Mouse (Mus musculus) thymus, postnatal 4 days (tissue): Measurements from ENCODE around the gene Dennd4b.
A peak's percentile ranks its signal among the peaks of the same experiment; 100 is the strongest.
"Not testable (repeated sequence)": the region's sequence is repeated elsewhere in the genome, so short reads cannot be mapped to it uniquely, and the experiment has no call there.

ENCODE experiments used
- DNase-seq: peaks from one replicate; pipeline ENCODE4 v3.0.0; 2021

The Dennd4b gene

GRCm38 (mm10) chr3:90280708-90281107 lies 15.7 kb downstream of the Dennd4b start:
- DNase-seq, result no peak

GRCm38 (mm10) chr3:90284150-90284549 lies 19.2 kb downstream of the Dennd4b start:
- DNase-seq, result no peak

- not testable (repeated sequence) for DNase-seq
Observed at GRCm38 (mm10) chr3:90289403-90289802, 24.4 kb downstream of the Dennd4b start.

- DNase-seq, result no peak
Observed at GRCm38 (mm10) chr3:90290602-90291001, 25.6 kb downstream of the Dennd4b start.

GRCm38 (mm10) chr3:90291982-90292344 lies 27.0 kb downstream of the Dennd4b start:
- no peak for DNase-seq

- peak; percentile 94 for DNase-seq
Observed at GRCm38 (mm10) chr3:90292345-90293275, 27.6 kb downstream of the Dennd4b start, which contains the start of gene Gatad2b. Gene Gatad2b (plus strand): TSS chr3:90293178.

GRCm38 (mm10) chr3:90293352-90294063 lies 28.5 kb downstream of the Dennd4b start:
- DNase-seq, result peak; percentile 91

GRCm38 (mm10) chr3:90294064-90294440 lies 29.1 kb downstream of the Dennd4b start:
- DNase-seq, result no peak

- DNase-seq, result no peak
Observed at GRCm38 (mm10) chr3:90294651-90295050, 29.7 kb downstream of the Dennd4b start.

- DNase-seq, result no peak
Observed at GRCm38 (mm10) chr3:90305801-90306200, 40.8 kb downstream of the Dennd4b start.

GRCm38 (mm10) chr3:90309589-90309988 lies 44.6 kb downstream of the Dennd4b start:
- no peak for DNase-seq

- DNase-seq, result peak; percentile 14
Observed at GRCm38 (mm10) chr3:90313367-90313766, 48.4 kb downstream of the Dennd4b start.

- no peak for DNase-seq
Observed at GRCm38 (mm10) chr3:90314241-90314640, 49.3 kb downstream of the Dennd4b start.

- no peak for DNase-seq
Observed at GRCm38 (mm10) chr3:90322289-90322688, 57.3 kb downstream of the Dennd4b start.

GRCm38 (mm10) chr3:90323119-90323518 lies 58.1 kb downstream of the Dennd4b start:
- peak; percentile 36 for DNase-seq
